Mouse (Mus musculus) neural tube, embryonic 12.5 days (tissue): Measurements from ENCODE around the gene Raet1e. TPM values are rescaled to one million over a fixed set of nuclear protein-coding genes. Genes with fewer than 3 reads are reported as not detected.
"Not testable (repeated sequence)": the region's sequence is repeated elsewhere in the genome, so short reads cannot be mapped to it uniquely, and the experiment has no call there.

Experiments
- ATAC-seq: fragments of 200-750 bp; cut with Nextera tagmentation; 2 replicates; pipeline ENCODE4 v1.8.0; 2017; ENCODE audit warnings: low read depth, mild to moderate bottlenecking, moderate TSS enrichment, moderate library complexity; ENCODE audit not compliant: low FRiP score
- H3K27ac ChIP-seq: fragments of 300-500 bp; sonication (generic); 2 replicates; pipeline ENCODE4 v1.5.1; 2016
- H3K27me3 ChIP-seq: fragments of 300-500 bp; sonication (generic); replicated peaks from 2 replicates; pipeline ENCODE4 v1.6.1; 2016; ENCODE audit warnings: mild to moderate bottlenecking
- H3K36me3 ChIP-seq: fragments of 300-500 bp; sonication (generic); 2 replicates; pipeline ENCODE4 v1.6.1; 2016; ENCODE audit warnings: mild to moderate bottlenecking
- H3K4me1 ChIP-seq: fragments of 300-500 bp; sonication (generic); 2 replicates; pipeline ENCODE4 v1.6.1; 2016
- H3K4me2 ChIP-seq: fragments of 300-500 bp; sonication (generic); replicated peaks from 2 replicates; pipeline ENCODE4 v1.6.1; 2016; ENCODE audit warnings: mild to moderate bottlenecking
- H3K4me3 ChIP-seq: fragments of 300-500 bp; sonication (generic); 2 replicates; pipeline ENCODE4 v1.5.1; 2016
- H3K9ac ChIP-seq: fragments of 300-500 bp; sonication (generic); 2 replicates; pipeline ENCODE4 v1.6.1; 2016; ENCODE audit warnings: mild to moderate bottlenecking
- H3K9me3 ChIP-seq: fragments of 300-500 bp; sonication (generic); 2 replicates; pipeline ENCODE4 v1.6.1; 2016; ENCODE audit warnings: mild to moderate bottlenecking
- WGBS: fragments of 180-500 bp; shearing (Covaris S2); methylation state at CpG from one replicate; pipeline ENCODE4 v1.1.7; 2016; 5-methylcytosine and 5-hydroxymethylcytosine counted together
- polyA plus RNA-seq: library from polyadenylated mRNA; unstranded; fragments of >200 nt; fragmentation: Nextera tagmentation; extraction: Ambion mirVana; gene quantifications from 2 replicates; pipeline ENCODE4 v1.2.1, GENCODE M21; 2016

The Raet1e gene
- polyA plus RNA-seq, 1 experiment from 2014 or later = 4.9 TPM

GRCm38 (mm10) chr10:22270879-22271786, 112.8 kb downstream of the Raet1e start:
- not testable (repeated sequence) for H3K9ac ChIP-seq, H3K4me2 ChIP-seq, H3K27ac ChIP-seq, H3K36me3 ChIP-seq, H3K9me3 ChIP-seq, H3K4me3 ChIP-seq
- 17% methylated on average over 8 of the region's 8 CpGs for WGBS
- H3K27me3 ChIP-seq = peaks cover 12% of the 10 kb centered on the region
- H3K4me1 ChIP-seq = peaks cover 12% of the 10 kb centered on the region; the same call in 1 of the 2 replicates
- peak; percentile 53 for ATAC-seq

GRCm38 (mm10) chr10:22272914-22273683, 114.7 kb downstream of the Raet1e start:
- 2% methylated on average over 37 of the region's 37 CpGs for WGBS
- H3K27ac ChIP-seq, H3K36me3 ChIP-seq, H3K9me3 ChIP-seq: not testable (repeated sequence)
- peak overlapping the region; percentile 85 for H3K4me2 ChIP-seq
- peak overlapping the region; percentile 42 for H3K4me3 ChIP-seq
- ATAC-seq = peak; percentile 54; the same call in 1 of the 2 replicates
- H3K9ac ChIP-seq = 0 out of 2 replicates have a peak overlapping the region, but pooled peaks have one; percentile 45
- peaks cover 12% of the 10 kb centered on the region; the same call in 1 of the 2 replicates for H3K4me1 ChIP-seq
- peaks cover 12% of the 10 kb centered on the region for H3K27me3 ChIP-seq

- Histone ChIP-seq H3K36me3 (no peaks in the 10 kb centered on the region), H3K9ac (0 out of 2 replicates have a peak overlapping the region, but pooled peaks have one; percentile 45), H3K9me3 (no peaks in the 10 kb centered on the region), H3K4me3 (peak overlapping the region; percentile 42), H3K27me3 (peaks cover 12% of the 10 kb centered on the region), H3K27ac (no peak overlapping the region), H3K4me2 (peak overlapping the region; percentile 85), H3K4me1 (peaks cover 12% of the 10 kb centered on the region; the same call in 1 of the 2 replicates)
- 0 out of 2 replicates have a peak, but pooled peaks have one; percentile 33 for ATAC-seq
- WGBS = under 1% methylated on average over 41 of the region's 41 CpGs
Observed at GRCm38 (mm10) chr10:22273684-22274305, 115.4 kb downstream of the Raet1e start.

GRCm38 (mm10) chr10:22274445-22275057, 116.2 kb downstream of the Raet1e start:
- no peaks in the 10 kb centered on the region for H3K9me3 ChIP-seq
- H3K4me1 ChIP-seq = peaks cover 12% of the 10 kb centered on the region; the same call in 1 of the 2 replicates
- 5% methylated on average over 19 of the region's 19 CpGs for WGBS
- H3K36me3 ChIP-seq = no peaks in the 10 kb centered on the region
- H3K9ac ChIP-seq = no peak overlapping the region
- no peak for ATAC-seq
- H3K27ac ChIP-seq = no peak overlapping the region
- H3K4me3 ChIP-seq = peak overlapping the region; percentile 42
- H3K4me2 ChIP-seq = peak overlapping the region; percentile 85
- peaks cover 12% of the 10 kb centered on the region for H3K27me3 ChIP-seq

GRCm38 (mm10) chr10:22278468-22278867, 120.1 kb downstream of the Raet1e start:
- not testable (repeated sequence) for H3K36me3 ChIP-seq, H3K4me2 ChIP-seq, H3K9me3 ChIP-seq, H3K9ac ChIP-seq, H3K4me1 ChIP-seq, ATAC-seq, H3K4me3 ChIP-seq, H3K27ac ChIP-seq
- peaks cover 12% of the 10 kb centered on the region for H3K27me3 ChIP-seq
- WGBS = 91% methylated on average over 2 of the region's 2 CpGs

GRCm38 (mm10) chr10:22282816-22283215, 124.4 kb downstream of the Raet1e start:
- 49% methylated on average over 6 of the region's 6 CpGs for WGBS
- H3K36me3 ChIP-seq = no peaks in the 10 kb centered on the region
- H3K9me3 ChIP-seq = no peaks in the 10 kb centered on the region
- no peak overlapping the region for H3K4me2 ChIP-seq
- no peak for ATAC-seq
- H3K4me1 ChIP-seq = no peaks in the 10 kb centered on the region
- H3K4me3 ChIP-seq = no peak overlapping the region
- H3K27me3 ChIP-seq = no peaks in the 10 kb centered on the region
- H3K9ac ChIP-seq = no peak overlapping the region
- no peak overlapping the region for H3K27ac ChIP-seq

GRCm38 (mm10) chr10:22295676-22296075, 137.3 kb downstream of the Raet1e start:
- Histone ChIP-seq H3K36me3 (no peaks in the 10 kb centered on the region), H3K27me3 (no peaks in the 10 kb centered on the region), H3K9me3 (no peaks in the 10 kb centered on the region), H3K4me1 (no peaks in the 10 kb centered on the region), H3K27ac (no peak overlapping the region), H3K4me2 (no peak overlapping the region), H3K9ac (no peak overlapping the region), H3K4me3 (no peak overlapping the region)
- no peak for ATAC-seq
- WGBS = 17% methylated on average over 1 of the region's 1 CpGs

- Histone ChIP-seq H3K4me1 (no peaks in the 10 kb centered on the region), H3K9me3 (no peaks in the 10 kb centered on the region), H3K4me3 (no peak overlapping the region), H3K9ac (no peak overlapping the region), H3K27ac (no peak overlapping the region), H3K27me3 (no peaks in the 10 kb centered on the region), H3K4me2 (no peak overlapping the region), H3K36me3 (no peaks in the 10 kb centered on the region)
- no peak for ATAC-seq
- WGBS = 83% methylated on average over 5 of the region's 5 CpGs
Observed at GRCm38 (mm10) chr10:22297033-22297762, 138.8 kb downstream of the Raet1e start.

- Histone ChIP-seq H3K27me3 (no peaks in the 10 kb centered on the region), H3K9me3 (no peaks in the 10 kb centered on the region), H3K4me2 (no peak overlapping the region), H3K4me3 (no peak overlapping the region), H3K27ac (no peak overlapping the region), H3K36me3 (no peaks in the 10 kb centered on the region), H3K9ac (no peak overlapping the region), H3K4me1 (no peaks in the 10 kb centered on the region)
- 68% methylated on average over 8 of the region's 8 CpGs for WGBS
- ATAC-seq = no peak
Observed at GRCm38 (mm10) chr10:22297766-22298461, 139.5 kb downstream of the Raet1e start.

- no peak for ATAC-seq
- no peak overlapping the region for H3K4me3 ChIP-seq
- H3K4me1 ChIP-seq = no peaks in the 10 kb centered on the region
- no peaks in the 10 kb centered on the region for H3K9me3 ChIP-seq
- no peak overlapping the region for H3K27ac ChIP-seq
- H3K4me2 ChIP-seq = no peak overlapping the region
- WGBS = 82% methylated on average over 2 of the region's 2 CpGs
- H3K27me3 ChIP-seq = no peaks in the 10 kb centered on the region
- H3K9ac ChIP-seq = no peak overlapping the region
- H3K36me3 ChIP-seq = no peaks in the 10 kb centered on the region
Observed at GRCm38 (mm10) chr10:22299324-22299723, 141.0 kb downstream of the Raet1e start.

GRCm38 (mm10) chr10:22301641-22302040, 143.3 kb downstream of the Raet1e start:
- no peak overlapping the region for H3K4me3 ChIP-seq
- no peak overlapping the region for H3K9ac ChIP-seq
- H3K4me2 ChIP-seq = no peak overlapping the region
- no peak overlapping the region for H3K27ac ChIP-seq
- ATAC-seq = no peak
- H3K36me3 ChIP-seq = no peaks in the 10 kb centered on the region
- 92% methylated on average over 1 of the region's 1 CpGs for whole genome bisulfite sequencing
- no peaks in the 10 kb centered on the region for H3K9me3 ChIP-seq
- no peaks in the 10 kb centered on the region for H3K4me1 ChIP-seq
- H3K27me3 ChIP-seq = no peaks in the 10 kb centered on the region
